Mouse (Mus musculus): Measurements from ENCODE around the gene Etv5. TPM values are rescaled to one million over a fixed set of nuclear protein-coding genes. Genes with fewer than 3 reads are reported as not detected.
A peak's percentile ranks its signal among the peaks of the same experiment; 100 is the strongest.
"Not testable (repeated sequence)": the region's sequence is repeated elsewhere in the genome, so short reads cannot be mapped to it uniquely, and the experiment has no call there.

Gene Etv5
- total RNA-seq, 2 experiments from 2014 or later: 1.5 to 3.3 TPM

- ATAC-seq (replicated peaks; ENCODE audit: poor library complexity): no peak
Measured at GRCm38 (mm10) chr16:22398354-22398753, 41.2 kb downstream of the Etv5 start.

DNA sequence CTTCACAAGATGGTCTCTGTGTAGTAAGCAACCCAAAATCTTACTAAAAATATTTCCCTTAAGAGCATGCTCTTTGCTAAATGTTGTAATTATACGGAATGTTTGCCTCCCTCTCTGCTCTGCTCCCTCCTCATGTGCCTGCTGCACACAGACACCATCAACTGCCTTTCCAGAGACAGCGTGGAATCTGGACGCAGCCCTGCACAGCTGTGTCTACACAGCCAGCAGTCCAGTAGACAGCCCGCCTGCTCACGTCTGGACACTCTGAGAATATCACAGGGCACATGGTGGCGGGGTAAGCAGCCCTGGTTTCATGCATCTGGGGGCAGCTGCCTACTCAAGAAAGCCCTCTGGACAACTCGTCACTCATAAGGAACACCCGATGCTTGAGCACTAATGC lies 43.1 kb downstream of the Etv5 start:
- no peak for ATAC-seq (replicated peaks; ENCODE audit: poor library complexity)

GRCm38 (mm10) chr16:22395093-22395844 lies 44.2 kb downstream of the Etv5 start:
- no peak for ATAC-seq (replicated peaks; ENCODE audit: poor library complexity)

- no peak for ATAC-seq (replicated peaks; ENCODE audit: poor library complexity)
Measured at GRCm38 (mm10) chr16:22390348-22390897, 49.1 kb downstream of the Etv5 start.

DNA sequence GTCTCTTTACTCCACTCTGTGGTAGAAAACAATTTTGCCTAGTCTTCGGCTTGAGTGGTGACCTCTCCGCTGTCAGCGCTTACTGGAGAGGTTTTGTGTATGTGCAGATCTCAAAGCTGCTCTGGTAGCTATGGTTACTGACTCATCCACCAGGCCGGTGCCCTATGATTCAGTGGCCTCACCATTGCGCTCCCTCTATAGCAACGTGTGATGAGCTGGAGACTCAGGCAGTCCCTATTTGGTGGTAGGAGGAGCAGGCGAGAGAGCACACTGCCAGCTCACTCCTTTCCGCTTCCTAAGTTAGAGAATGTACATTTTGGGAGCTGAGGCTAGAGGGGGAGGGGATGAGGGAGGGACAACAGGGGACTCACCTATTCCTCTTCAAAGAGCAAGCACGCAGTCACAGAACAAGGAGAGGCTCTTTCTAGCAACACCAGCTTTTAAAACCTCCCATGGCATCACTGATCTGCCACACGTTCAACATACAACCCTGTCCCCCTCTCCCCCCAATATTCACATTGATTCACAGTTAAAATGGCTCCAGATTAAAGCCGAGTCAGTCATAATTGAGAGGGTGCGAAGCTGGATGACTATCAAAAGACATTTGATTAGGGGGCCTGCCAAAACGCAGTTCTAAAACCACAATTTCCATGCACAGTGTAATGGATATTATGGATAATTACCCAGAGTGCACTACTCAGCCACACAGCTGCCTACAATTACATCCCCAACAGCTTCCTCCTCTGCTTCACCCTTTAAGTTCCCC lies 50.2 kb downstream of the Etv5 start:
- no peak for ATAC-seq (replicated peaks; ENCODE audit: poor library complexity)

DNA sequence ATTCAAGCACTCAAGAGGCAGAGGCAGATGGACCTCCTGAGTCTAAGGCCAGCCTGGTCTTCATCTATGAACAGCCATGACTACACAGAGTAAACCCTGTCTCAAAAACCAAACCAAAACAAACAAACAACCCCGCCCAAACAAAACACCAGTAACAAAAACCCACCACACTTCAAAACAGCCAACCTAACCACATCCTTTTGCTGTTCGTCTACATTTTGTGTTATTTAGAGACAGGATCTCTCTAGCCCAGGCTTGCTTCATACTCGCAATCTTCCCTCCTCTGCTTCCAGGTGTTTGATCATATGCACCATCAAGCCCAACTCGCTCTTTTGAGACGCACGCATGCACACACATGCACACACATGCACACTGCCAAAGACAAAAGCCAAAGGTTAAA lies 51.8 kb downstream of the Etv5 start:
- no peak for ATAC-seq (replicated peaks; ENCODE audit: poor library complexity)

- ATAC-seq (replicated peaks; ENCODE audit: poor library complexity): not testable (repeated sequence)
Measured at GRCm38 (mm10) chr16:22382018-22382417, 57.5 kb downstream of the Etv5 start.

DNA sequence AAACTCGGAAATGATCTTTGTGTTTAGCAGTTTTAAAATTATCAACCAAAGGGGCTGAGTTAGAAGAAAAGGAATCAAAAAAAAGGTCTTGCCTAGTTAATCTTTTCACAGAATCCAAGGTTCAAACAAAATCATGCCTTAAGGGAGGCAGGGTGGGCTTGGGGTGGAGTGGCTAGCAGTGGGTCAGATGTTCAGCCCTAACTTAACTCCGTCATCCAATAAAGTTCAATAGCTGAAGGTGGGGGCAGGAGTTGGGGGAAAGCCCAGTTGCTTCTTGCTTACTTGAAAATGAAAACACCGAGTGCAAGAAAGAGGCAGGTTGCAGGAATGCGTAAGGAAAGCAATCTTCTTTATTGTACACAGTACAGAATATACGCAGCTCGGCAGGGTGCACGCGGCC lies 58.5 kb downstream of the Etv5 start:
- ATAC-seq (replicated peaks; ENCODE audit: poor library complexity): no peak

- no peak for ATAC-seq (replicated peaks; ENCODE audit: poor library complexity)
Measured at GRCm38 (mm10) chr16:22379986-22380385, 59.5 kb downstream of the Etv5 start.

- no peak for ATAC-seq (replicated peaks; ENCODE audit: poor library complexity)
Measured at GRCm38 (mm10) chr16:22379342-22379741, 60.2 kb downstream of the Etv5 start.

GRCm38 (mm10) chr16:22377714-22378113 lies 61.8 kb downstream of the Etv5 start:
- ATAC-seq (replicated peaks; ENCODE audit: poor library complexity): no peak

GRCm38 (mm10) chr16:22374898-22375297 lies 64.6 kb downstream of the Etv5 start:
- no peak for ATAC-seq (replicated peaks; ENCODE audit: poor library complexity)

DNA sequence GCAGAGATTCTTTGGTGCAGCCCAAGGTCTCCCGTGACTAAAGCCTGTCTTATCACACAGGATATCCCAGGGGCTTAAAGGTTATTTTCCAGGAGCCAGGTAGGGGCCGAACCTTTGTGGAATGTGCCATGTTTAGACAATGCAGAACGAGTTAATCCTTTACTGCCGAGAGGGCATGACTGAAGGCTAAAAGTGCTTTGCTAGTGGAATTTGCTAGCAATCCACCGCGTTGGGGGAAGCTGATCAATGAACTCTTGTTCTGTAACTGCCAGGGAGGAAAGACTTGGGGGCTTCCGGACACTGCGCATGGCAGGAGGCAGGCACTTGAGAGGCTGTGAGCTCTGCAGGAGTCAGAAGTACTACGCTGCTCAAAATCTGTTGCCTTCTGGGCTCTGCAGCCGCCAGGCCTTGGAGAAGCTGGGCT lies 66.8 kb downstream of the Etv5 start:
- ATAC-seq (replicated peaks; ENCODE audit: poor library complexity): no peak

- ATAC-seq (replicated peaks; ENCODE audit: poor library complexity): no peak
Measured at GRCm38 (mm10) chr16:22372225-22372624, 67.3 kb downstream of the Etv5 start.

DNA sequence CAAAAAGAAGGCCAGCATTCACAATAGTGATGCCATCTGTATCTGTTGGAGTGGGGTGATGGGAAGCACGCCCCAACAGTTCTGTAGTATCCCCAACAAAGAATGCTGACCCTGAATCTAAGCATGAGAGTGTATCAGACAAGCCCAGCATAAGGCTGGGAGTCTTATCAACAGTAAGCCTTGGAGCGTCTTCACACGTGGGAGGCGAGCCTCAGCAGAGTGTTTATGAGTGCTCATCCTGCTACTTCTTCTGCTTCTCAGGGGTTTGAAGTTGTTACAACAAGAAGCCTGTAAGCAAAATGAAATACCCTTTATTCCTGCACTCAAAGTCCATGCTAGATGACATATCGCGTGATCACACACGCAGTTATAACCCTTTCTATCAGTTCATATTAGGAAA lies 72.4 kb downstream of the Etv5 start:
- no peak for ATAC-seq (replicated peaks; ENCODE audit: poor library complexity)

DNA sequence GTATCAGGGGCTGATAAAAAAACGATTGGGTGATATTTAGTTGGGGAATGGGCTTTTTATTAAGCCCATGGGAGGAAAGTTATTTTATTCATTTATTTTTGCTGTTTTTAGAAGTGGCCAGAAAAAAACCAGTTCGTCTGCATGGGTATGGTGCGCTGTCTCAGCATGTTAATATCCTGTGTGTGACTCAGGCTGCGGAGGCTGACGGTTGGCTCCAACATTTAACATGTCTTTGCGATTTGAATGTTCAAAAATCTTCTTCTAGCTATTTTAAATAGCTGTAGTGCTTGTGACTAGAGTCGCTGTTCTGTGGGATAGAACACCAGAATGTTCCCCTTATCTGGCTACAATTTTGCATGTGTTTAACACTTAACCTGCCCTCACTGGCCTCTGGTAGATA lies 73.5 kb downstream of the Etv5 start:
- ATAC-seq (replicated peaks; ENCODE audit: poor library complexity): no peak

DNA sequence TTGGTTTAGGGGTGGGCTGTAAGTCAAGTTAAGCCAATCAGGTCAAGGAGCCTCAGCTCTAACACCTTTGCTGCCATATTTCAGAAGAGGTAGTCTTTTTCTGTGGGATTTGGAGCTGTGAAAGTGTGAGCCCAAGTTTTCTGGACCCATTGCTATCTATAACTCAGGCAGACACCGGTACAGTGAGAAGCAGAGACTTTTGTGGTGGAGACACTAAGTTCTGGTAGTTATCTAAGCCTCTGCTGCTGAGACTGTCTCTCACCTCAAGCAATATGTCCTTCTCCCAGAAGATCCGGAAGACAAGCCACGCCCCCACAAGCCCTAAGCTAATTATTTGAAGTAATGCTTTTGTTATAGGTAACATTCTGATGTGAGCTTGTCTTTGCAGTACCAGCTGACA lies 73.9 kb downstream of the Etv5 start:
- no peak for ATAC-seq (replicated peaks; ENCODE audit: poor library complexity)

DNA sequence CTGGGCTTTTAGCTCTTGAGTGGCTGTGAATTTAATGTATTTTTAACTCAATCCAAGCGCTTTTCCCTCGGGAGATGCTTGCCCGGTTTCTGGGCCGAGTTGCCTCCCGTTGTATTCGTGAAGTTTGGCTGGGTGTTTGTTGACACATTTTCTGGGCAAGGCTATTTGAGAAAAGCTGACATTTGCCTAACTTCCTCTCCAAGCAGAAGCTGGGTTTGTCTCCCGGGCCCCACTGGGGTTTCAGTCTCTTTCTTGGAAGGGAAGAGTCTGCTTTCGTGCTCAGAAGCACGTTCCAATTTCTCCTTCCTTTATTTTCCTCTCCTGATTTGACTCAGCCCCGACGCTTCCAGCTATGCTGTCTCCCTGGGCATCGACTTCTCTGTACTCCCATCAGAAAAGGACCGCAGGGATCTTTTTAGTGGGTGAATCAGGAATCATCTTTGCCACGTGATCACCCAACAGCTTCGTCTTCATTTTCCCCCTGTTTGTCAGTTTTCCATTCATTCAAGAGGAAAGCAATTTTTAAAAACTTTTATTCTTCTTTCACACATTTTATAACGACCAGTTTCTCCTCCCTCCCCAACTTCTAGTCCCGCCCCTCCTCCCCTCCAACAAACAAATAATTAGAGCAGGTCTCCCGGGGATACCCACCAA lies 80.7 kb downstream of the Etv5 start:
- peak; percentile 26 for ATAC-seq (replicated peaks; ENCODE audit: poor library complexity)

DNA sequence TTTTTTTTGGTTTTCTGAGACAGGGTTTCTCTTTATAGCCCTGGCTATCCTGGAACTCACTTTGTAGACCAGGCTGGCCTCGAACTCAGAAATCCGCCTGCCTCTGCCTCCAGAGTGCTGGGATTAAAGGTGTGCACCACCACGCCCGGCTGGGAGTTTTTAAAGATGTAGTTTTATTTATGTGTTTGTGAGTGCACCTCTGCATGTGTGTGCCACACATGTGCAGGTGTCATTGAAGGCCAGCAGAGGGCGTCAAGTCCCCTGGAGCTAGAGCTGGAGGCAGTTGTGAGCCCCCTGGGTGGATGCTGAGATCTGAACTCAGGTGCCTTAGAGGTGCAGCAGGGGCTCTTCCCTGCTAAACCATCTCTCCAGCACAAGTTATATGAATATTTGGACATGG lies 85.3 kb downstream of the Etv5 start:
- ATAC-seq (replicated peaks; ENCODE audit: poor library complexity): not testable (repeated sequence)

DNA sequence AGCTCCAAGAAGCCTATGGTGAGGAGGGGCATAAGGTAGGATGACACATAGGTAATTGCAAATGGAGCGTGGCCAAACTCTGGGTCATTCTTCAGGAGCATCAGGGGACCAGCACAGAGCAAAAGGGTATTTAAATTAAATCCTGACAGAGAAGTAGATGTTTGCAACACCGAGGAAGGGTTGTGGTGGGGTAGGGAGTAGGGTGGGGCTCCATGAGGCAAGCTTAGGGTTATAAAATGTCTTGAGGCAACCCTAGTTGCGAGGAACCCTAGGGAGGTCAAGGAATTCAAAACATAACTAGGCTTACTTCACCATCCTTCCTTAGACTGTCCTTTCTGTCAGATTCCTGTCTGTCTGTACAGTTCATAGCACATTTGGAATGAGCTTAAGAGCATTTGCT lies 85.9 kb downstream of the Etv5 start:
- ATAC-seq (replicated peaks; ENCODE audit: poor library complexity): peak; percentile 76

GRCm38 (mm10) chr16:22351194-22351593 lies 88.3 kb downstream of the Etv5 start:
- peak; percentile 47 for ATAC-seq (replicated peaks; ENCODE audit: poor library complexity)

DNA sequence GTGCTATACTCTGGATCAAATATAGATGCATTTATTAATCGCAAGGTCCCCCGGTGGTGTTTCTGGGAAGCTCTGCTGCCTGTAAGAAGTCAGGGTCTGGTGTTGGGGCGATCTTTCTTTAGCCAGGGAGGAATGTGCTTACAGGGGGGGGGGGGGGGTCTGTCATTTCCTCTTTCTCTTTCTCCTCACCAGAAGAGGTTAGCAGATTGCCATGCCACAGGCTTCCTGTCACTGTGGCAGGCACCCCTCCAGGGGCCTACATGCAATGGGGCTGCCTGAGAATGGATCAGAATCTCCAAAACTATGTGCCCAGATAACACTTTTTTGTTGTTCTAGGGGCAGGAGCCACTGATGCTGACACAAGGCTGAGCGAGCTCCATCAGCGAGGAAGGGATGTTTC lies 89.7 kb downstream of the Etv5 start:
- ATAC-seq (replicated peaks; ENCODE audit: poor library complexity): peak; percentile 57

Measured in megakaryocyte progenitor cell, adult 5-6 weeks (primary cell).